Mouse (Mus musculus): ENCODE data around the gene Itgb1bp1.

Gene Itgb1bp1

DNA sequence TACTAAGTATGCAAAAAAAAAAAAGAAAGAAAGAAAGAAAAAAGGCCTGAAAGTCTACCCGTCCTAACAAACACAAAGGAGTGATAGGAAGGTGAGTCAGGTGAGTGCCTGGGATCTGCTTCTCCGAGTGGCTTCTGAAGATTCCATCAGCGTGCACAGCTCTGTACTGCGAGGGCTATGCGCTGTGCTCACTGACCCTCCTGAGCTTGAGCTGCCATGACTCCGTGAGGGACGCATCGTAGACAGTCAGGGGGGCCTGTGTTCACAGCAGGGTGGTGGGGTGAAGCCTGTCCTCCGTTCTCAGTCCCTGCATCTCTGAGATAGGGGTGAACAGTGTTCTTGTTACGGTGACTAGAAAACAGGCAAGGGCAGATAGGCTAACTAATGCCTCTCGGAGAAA is 12.8 kb upstream of the Itgb1bp1 start:
- DNase-seq, result no peak

DNA sequence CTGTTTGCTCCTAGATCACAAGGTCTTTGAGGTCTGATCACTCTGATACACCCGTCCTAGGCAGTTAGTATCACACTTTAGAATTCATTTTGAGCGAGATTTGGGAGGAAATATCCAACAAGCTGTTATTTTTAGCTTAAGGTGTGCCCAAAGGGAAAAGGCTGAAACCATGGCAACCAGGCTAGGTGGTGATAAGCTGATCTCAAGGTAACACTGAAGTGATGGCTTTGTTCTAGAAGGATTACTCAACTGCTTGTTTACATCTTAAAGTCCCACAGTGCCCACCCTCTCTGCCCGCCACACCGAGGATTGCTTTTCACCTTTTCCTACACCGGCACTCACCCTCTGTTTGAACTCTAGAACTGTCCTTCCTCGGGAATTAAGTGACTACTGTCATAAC is 3.6 kb upstream of the Itgb1bp1 start:
- DNase-seq, result peak; percentile 27

DNA sequence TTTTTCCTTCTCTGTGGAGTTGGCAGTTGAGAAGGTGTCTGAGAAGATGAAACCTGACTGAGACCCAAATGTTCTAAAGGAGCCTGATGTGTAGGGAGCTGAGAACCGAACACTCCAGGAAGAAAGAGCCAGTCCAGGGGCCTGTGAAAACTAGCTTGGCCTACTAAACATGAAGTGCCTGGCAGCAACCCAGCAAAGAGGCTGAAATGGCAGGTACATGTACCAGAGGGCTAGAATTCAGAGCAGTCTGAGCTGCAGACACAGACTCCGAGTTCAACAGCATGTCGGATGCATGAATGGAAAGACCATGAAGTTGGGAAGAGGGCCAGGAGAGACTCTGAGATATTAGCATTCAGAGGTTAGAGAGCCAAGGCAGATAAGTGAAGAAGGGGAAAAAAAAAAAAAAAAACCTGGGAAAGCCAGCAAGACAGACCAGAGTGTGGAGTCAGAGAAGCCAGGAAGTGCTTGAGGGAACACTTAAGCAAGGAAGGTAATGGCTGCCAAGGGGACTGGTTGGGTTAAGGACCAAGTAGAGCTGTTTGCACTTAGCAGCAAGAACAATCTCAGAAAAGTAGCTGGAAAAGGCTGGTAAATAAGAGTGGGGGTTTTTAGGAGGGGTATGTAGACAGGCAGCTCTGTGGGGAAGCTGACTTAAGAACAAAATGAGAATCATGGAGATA is 2.8 kb upstream of the Itgb1bp1 start:
- peak; percentile 64 for DNase-seq

DNA sequence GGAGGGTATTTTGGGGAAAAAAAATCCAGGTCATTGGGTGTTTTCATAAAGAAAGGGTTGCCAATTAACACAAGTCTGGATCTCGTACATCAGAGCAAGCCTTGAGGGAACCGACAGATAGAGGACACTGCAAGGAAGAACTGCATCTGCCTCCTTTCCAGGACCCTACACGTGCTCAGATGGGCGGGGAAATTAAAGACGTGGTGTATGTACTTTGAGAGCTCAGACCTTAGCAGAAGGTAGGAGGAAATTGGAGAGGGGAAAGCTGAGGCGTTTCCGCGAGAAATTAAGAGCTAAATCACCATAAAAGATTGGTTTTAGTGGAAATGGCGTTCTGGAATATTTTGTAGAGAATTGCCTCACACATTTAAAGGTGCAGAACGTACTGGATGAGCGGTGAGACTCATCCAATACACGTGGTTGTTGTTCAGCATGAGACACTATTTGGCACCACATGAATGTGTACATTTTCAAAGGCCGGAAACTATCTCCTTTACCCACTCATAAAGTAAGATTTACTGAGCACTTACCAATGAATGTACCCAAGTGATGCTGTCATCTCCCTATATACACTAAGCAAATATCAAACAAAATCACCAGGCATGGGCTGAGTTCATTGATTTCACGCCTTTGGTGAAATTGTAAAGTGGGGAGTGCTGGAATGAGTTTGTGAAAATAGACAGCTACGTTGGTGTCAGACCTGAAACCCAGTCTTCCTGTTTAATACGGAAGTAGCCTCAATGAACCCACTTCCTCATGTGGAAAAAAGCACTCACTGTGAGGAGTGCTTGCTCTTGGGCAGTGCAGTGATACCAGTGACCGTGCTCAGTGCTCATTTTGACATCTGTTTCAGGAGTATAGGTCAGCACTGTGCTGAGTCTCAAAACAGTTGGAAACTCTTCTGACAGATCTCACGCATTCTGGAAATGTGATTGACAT is 897 bp upstream of the Itgb1bp1 start:
- DNase-seq, result peak; percentile 29

DNA sequence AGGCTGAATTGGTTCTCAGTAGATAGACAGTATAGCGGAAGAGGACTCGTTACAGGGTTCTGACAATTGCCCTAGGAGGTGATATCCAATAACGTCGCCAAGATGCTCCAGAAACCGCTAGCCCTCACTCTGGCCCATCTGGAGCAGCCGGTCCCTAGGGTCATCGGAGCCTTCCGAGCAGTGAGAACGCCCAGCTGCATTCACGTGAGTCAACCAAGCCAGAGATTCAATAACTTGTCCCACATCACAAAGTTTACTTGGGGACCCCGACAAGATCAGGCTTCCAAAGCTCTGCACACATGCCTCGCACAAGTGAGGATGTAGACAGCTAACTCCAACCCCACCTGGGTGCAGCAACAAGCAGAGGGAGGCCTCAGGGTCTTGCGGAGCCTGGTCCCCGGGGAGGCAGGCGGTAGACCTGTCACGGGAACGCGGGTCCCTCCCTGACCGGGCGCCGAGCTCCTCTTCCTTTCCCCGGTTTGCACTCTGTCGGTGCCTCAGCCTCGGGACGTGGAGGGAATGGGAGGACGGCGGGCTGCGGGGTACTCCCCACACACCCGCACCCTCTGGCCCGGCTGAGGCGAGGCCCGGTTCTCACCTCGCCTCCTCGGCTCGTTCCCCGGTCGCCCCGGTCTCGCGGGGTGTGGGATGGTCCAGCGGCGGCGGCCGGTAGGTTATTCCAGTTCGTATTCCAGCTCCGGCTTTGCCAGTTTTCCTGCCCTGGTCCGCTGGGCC is 409 bp downstream of the Itgb1bp1 start:
- no peak for DNase-seq

DNA sequence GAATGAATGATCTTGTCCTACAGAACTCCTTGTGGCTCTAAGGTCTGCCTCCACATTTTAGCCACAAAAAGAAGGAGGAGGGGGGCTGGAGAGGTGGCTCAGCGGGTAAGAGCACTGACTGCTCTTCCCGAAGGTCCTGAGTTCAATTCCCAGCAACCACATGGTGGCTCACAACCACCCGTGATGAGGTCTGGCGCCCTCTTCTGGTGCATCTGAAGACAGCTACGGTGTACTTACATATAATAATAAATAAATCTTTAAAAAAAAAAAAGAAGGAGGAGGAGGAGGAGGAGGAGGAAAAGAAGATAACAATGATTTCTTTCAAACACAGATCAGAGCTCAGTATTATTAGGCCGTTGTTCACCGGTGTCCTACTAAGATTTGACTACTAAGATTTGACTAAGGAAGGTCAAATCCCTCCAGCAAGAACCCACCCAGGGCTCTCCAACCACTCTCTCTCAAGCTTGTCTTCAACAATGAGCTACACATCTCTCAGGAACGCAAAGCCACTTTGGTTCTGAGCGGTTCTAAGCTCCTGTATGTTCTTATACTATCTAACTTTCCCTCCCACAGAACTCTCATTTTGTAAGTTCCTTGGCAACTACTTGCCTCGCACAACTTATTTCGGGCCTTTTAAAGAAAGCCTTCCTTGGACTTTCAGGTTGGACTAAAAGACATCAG is 1.2 kb downstream of the Itgb1bp1 start, which contains the start of gene Cpsf3:
Gene Cpsf3, plus strand, starts transcription at position 631 of the 681 bp plus-strand sequence.
- DNase-seq, result no peak

DNA sequence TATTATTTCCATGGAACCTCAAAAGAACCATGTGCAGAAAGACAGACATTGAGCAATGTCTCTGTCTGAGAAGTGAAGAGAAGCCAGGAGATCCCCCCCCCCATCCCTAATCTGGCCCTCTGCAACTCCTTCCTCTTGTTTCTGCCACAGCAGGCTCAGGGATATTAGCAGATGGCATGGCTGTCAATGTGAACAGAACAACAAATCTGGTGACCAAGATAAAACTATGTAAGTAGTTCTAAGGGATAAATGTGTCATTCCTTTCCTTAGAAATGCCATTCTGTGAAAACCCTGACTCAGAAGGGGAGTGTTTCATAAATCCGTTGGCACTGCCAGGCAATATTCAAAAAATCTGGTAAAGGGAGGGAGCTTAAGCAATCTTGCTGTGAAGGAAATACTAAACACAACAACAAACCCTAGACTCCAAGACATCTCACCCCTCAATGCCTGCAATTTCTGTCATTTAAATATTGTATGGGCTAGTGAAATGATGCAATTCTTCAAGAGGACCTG is 8.7 kb downstream of the Itgb1bp1 start:
- no peak for DNase-seq

- DNase-seq, result no peak
These were observed 11.6 kb downstream of the Itgb1bp1 start for GRCm38 (mm10) chr12:21274446-21274845.

DNA sequence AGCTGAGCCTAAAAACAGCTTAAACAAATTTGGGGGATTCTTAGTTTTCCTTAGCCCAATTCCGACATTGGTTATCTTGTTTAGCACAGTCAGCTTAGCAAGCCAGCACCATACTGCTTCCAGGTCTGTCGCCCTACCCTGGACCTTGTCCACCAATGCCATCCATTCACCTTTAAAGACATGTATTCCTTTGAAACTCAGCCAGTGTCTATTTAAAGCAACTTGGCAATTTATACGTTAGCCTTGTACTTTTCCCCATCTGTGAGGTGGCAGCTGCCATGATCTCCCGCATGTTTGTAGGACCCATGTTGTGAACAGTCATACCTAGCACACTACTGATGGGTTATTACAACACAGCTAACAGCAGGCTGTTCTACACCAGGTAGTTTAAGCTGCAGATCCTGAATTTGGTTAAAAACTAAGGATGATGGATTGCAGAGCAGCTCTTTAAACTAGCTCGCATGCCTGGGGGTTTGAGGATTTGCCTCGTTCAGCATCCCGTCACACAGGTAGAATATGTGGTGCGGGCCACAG is 17.9 kb downstream of the Itgb1bp1 start:
- no peak for DNase-seq

GRCm38 (mm10) chr12:21266784-21267098 is 19.3 kb downstream of the Itgb1bp1 start:
- DNase-seq, result no peak

DNA sequence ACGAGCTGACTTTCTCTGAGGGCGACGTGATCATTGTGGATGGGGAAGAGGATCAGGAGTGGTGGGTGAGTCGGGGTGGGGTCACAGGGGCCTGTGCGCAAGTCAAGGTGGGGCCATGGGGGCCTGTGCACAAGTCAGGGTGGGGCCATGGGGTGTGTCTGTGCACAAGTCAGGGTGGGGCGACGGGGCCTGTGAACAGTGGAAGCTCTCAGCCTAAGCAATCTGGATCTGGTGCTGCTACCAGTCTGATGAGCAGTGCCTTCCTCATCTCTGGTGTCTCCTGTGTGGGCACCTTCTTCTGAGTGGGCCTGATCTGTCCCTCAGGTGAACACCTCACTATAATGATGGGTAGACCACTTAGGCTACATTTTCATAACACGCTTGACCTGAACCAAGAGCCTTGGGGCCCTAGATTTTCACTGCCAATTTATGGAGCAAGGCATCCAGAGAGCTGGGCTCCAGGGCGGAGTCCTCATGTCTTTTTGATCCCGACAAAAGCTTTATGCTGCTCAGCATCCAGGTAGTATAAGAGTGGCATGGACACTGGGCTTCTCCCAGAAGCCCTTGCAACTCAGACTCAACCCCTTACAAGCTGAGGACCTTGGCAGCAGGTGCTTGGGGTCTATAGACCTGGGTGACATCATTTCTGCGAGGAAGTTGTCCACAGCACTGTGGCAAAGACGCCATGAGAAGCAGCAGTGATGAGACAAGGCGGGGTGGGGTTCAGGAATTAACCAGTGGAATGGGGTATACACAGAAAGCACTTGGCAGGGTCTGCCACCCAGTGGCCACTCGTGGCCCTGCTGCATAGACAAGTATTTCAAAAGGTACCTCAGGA is 19.9 kb downstream of the Itgb1bp1 start:
- peak; percentile 73 for DNase-seq

- DNase-seq, result no peak
These were observed 20.6 kb downstream of the Itgb1bp1 start for GRCm38 (mm10) chr12:21265501-21265900.

DNA sequence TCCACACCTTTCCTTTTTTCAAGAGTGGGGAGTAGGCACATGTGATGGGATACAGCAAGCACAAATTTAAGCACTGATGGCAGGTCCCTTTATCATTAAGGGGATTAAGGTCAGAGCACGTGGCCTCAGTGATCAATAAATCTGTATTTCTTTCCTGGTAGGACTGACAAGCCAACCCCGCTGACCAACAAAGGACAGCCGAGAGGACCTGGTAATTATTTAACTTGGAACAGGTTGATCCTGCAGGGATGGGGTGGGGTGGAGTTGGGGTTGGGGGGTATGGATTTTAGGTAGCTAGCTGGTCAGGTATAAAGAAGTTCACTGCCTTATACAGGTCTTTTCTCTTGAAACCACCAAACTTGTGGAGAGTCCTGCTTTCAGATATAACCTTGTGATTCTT is 21.1 kb downstream of the Itgb1bp1 start:
- no peak for DNase-seq

DNA sequence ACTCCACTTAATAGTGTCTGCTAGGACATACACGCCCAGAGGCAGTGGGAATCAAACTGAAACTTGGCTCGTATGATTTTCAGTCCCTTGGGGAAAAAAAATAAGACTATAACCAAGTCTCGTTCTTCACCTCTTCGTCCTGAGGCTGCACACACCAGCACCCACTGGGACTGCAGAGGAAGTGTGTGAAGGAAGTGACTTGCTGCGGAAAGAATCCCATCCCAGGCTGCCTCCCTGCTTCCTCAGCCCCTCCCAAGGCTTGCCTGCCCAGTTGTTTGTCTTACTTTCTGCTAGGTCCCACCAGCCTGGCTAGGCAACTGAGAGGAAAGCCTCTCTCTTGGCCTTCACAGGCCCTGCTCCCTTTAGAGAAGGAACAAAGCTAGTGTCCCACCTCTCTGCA is 21.8 kb downstream of the Itgb1bp1 start:
- peak; percentile 59 for DNase-seq

GRCm38 (mm10) chr12:21263256-21263655 is 22.8 kb downstream of the Itgb1bp1 start:
- DNase-seq, result no peak

GRCm38 (mm10) chr12:21261521-21261920 is 24.6 kb downstream of the Itgb1bp1 start:
- no peak for DNase-seq

- DNase-seq, result peak; percentile 37
These were observed 25.4 kb downstream of the Itgb1bp1 start for GRCm38 (mm10) chr12:21260494-21261256.

- DNase-seq, result no peak
These were observed 38.2 kb downstream of the Itgb1bp1 start for GRCm38 (mm10) chr12:21247711-21248392.

DNA sequence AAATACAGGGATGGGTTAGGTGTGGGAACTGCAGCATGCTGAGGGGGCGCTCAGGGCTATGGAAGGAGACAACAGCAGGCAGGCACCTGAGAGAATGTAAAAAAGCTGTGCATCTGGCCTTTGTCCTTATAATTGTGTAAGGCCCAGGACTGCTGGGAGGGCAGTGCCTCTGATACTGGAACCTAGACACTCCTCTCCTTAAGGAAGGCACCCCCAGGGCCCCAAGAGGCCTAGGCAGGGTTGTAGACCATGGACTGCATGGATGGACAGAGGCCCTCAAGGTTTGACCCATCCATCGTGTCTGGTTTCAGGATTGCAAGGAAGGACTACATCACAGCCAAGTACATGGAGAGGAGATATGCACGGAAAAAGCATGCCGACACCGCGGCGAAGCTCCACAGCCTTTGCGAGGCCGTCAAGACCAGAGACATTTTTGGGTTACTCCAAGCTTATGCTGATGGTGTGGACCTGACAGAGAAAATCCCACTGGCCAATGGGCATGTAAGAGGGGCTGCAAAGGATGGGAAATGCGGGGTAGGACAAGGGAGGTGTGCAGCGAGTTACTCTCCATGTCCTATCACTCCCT is 41.6 kb downstream of the Itgb1bp1 start:
- no peak for DNase-seq

GRCm38 (mm10) chr12:21241965-21242364 is 44.1 kb downstream of the Itgb1bp1 start:
- DNase-seq, result no peak
